Mouse (Mus musculus) gastrocnemius, postnatal 25 days (tissue): ENCODE results near the gene Gucy2e. TPM values are rescaled to one million over a fixed set of nuclear protein-coding genes. Genes with fewer than 3 reads are reported as not detected.

Experiments
- DNase-seq: peaks from one replicate; pipeline ENCODE4 v3.0.0; 2022
- total RNA-seq, 2 experiments: library from RNA; stranded (reverse); gene quantifications; 1 replicate in 1 of 2; 2 replicates in 1 of 2; pipeline ENCODE4 v1.2.3; 2021

Gene Gucy2e
- total RNA-seq, 2 experiments from 2014 or later, result not detected

DNA sequence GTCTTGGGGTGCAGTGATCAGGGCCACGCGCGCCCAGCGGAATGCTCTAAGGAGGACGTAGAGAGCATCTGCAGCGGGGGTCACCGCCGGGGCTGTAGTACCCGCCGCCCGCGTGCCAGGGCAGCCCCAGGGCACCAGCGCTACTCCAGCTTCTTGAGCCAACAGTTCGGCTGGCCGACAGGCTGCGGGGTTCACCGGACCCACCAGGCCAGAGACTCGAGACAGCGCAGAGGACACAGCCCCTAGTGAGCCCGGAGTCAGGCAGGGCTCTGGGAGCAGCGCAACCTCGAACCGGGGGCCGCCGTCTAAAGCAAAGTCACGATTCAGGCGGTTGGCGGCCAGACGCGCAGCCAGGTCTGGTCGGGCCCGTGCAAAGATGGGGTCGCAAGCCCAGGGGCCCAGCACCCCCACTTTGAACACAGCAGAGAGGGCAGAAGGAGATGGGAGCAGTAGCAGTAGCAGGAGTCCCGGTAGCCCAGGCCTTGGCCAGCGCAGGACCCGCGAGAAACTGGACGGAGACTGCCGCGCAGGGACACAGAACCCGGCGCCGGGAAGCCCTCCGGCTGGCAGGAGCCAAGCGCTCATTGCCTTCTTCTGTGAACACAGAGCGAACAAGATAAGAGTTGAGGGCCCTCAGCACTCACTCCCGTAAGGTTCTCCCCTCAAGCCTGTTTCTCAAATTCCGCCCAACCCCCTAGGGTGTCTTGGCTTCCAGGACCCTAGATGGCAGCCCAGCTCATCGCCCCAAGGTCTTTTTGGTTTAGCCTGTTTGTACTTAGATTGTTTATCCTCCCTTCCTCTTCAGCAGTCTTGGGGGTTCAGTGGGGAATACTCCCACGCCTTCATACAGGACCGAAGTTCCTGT lies 543 bp downstream of the Gucy2e start:
- DNase-seq, result no peak

DNA sequence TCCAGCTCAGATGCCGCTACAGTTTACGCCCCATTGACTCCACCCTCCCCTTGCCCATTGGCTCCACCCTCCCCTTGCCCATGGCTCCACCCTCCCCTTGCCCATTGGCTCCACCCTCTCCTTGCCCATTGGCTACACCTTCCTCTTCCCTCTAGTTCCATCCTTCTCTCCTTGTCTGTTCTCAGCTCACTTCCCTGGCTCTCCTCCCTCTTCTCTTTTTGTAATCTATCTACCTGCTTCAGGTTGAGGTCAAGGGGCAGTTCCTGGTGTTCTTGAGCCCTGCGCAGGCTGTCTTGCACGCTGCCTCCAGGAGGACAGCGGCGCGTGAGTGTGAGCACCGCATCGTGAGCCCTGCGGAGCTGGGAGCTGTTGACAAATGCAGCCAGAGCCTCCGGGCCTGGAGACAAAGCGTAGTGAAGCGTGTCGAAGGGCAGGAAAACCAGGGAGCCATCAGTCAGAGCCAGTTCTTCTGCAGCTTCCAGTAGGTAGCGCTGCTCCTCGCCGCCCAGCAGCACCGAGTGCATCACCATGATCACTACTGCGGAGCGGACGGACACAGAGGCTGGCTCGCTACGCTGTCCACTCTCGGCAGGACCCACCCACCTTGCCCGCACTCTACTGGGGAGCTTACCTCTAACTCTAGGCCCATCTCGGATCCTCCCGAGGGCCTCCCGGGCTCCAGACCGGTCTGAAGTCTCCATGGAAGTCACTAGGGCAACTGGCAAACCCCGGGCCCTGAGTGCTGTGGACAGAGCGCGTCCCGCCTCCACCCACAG lies 1.4 kb downstream of the Gucy2e start:
- peak; percentile 67 for DNase-seq

DNA sequence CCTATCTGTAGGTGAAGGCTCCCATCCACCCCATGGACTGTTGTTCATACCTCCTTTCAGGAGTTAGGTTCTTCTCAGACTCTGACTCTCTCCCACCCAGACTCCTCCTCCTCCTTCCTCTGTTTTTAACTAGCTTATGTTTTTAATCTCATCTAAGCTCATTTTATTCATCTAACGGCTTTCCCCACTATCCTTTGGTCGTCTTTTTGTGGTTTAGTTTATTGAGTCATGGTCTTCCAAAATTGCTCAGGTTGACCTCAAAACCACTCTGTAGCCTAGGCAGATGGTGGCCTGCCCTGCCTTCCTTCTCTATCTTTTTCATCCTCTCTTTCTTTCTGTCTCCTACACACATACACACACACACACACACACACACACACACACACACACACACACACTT lies 3.7 kb downstream of the Gucy2e start:
- DNase-seq, result no peak

DNA sequence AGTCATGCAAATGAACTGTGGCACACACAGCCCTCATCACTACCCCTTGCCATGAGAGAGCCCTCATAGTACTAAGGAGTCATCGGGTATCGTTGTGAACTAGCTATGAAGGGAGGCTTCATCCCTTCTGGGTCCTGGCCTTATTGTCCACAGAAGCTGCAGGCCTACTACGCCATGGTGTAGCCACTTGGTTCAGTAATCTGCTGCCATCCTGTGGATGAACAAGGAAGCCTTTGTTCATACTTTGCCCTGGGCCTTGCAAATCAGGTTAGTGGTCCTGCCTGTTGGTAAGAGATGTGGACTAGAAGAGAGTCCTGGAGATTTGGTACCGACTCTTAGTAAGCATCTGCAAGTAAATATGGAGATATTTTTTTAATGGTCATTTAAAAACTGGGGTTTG lies 6.4 kb downstream of the Gucy2e start:
- no peak for DNase-seq

DNA sequence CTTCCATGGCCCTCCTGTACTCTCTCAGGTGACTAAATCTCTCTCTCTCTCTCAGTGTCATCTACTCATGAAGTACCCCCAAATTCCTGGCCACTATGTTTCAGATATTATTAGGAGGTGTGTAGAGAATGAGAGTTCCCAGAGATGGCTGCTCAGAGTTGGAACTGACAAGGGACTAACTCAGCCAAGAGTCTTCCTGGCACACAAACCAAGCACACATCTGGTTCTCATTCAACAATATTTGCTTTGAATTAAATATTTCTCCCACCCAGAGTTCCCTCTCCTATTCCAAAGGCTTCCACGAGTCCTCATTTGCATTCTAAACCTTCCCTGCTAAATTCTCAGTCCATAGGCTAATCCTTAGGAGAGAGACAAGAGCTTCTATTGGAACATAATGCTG lies 11.1 kb downstream of the Gucy2e start:
- no peak for DNase-seq

DNA sequence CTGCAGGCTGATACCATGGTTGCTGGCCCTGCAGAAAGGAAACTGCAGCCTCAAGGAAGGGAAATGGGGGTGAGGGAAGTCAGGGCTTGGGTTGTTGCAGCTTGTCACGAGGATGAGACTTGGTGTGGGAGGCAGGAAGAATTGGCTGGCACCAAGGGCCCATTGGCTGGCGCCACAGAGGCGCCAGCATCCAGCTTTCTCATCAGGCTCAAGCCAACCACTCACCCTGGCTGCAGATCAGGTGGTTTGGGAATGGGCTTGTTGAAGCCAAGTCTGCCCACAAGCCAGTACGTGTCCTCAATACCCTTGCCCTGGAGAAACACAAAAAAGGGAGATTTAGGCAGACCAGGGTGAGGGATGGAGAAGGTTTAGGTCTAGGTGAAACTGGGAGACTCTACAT lies 13.7 kb downstream of the Gucy2e start:
- no peak for DNase-seq

DNA sequence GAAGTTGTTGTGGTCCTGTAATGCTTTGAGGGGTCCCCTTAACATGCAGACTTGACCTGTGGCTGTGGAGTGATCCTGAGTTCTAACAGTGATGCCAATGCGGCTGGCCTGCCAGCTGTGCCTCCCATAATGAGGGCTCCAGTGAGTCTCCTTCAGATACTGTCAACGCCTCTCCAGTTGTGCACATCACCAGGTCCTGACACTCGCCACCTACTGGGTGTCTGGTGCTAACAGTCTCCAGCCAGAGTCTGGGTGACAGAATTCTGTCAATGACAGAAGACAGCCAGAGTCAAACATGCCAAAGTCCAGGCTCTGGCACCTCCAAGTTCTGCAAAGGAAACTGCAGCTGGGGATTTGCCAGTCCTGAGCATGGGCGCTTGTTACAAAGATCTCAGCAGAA lies 15.8 kb downstream of the Gucy2e start:
- DNase-seq, result no peak

DNA sequence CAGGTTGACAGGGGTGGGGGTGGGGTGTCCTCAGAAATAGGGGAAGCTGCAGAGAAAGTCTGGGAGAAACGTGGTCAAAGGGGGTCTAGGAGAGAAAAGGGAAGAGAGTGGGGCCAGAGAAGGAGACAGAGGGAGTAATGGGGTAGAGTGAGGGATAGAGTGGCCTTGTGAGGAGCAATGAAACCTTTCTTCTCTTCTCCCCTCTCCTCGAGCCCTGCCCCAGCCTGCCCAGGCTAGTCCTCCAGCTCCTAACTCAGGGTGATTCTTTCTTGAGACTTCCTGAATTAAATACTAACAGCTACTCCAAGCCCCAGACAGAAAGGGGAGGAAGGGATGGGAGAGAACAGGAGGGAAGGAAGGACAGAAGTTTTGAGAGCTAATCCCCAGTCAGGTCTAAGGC lies 18.2 kb downstream of the Gucy2e start:
- DNase-seq, result no peak

DNA sequence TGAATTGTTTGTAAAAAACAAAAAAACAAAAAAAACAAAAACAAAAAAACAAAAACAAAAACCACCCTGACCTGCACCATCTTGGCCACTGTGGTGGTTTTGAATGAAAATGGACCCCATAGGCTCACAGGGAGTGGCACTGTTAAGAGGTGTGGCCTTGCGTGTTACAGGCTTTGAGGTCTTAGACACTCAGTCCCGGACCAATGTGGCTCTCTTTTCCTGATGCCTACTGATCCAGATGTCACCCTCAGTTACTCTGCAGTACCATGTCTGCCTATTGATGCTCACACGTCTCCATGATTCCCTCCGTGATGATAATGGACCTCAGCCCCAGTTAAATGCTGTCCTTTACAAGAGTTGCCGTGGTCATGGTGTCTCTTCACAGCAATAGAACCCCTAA lies 19.4 kb downstream of the Gucy2e start:
- DNase-seq, result no peak

DNA sequence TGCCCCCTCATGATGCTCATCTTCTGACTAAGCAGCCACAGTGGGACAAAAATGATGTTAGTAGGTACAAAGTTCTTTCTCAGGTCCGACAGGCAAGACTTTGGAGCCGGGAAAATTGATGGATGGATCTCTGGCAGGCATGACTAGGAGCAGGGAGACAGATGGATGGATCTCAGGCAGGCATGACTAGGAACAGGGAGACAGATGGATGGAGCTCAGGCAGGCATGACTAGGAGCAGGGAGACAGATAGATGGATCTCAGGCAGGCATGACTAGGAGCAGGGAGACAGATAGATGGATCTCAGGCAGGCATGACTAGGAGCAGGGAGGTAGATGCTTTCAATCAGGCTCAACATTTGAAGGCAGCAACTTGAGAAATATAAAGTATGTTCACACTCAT lies 25.4 kb downstream of the Gucy2e start:
- DNase-seq, result no peak

DNA sequence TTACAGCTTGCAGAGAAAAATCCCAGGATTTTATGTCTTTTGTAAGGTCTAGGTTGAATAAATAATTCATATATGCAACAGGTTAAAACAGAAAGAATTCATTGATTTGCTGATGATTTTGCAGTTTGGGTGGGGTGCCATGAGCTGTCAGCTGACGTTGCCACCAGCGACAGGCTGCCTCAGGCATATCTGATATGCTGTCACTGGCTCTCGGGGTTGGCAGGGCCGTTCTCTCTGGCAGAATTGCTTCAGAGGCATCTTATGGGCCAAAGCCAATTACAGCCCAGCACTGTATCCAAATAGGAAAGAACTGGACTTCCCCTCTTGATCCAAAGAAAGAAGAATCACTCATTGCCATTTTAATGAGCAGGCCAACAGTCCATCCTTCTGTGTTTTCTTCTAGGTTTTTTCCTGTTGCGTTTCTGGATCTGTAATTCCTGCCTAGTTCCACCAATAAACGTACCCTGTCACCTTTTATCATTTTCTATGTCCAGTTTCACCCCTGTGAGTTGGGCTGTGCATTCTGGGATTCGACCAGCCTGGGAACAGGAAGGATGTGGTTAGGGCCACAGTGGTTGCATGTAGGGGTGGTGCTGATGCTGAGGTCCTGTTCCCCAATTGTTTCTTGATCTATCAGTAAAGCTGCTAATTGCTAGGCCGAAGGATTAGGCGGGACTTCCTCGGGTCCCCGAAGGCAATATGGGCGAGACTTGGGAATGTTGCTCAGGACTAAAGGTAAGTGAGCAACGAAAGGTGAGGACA lies 34.2 kb downstream of the Gucy2e start:
- no peak for DNase-seq

DNA sequence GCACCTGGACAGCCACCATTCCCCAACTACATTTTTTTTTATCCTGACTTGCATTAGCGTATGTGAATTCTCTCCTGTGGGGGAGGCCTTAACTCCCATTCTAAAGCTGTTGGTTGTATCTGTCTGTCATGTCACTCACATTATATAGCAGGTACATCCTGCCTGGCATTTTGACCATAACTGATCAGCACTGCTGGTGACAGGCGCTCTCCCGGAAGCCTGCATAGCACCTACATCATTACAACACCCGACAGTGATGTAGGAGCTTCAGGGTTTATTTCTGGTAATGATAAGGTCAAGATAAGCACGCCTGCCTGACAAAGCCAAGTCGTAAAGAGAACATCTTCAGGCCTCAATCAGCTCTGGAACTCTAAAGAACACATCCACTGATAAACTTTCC lies 36.6 kb downstream of the Gucy2e start:
- DNase-seq, result no peak

DNA sequence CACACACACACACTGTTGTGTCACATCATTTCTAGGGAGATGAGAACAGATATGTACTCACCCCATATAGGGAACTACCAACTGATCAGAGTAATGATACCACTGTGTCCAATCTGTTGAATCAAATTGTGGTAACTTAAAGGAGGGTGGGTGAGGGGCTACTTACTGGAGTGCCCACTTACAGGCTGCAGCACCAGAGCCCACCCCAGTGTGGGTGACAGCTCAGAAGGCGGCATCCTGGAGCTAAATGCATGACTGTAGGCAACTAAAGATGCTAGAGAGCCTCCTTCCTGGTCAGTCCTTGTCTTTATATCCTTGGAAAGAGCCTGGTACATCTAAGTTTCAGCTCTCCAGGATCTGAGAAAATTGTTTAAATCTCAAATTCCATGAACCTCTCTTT lies 37.6 kb downstream of the Gucy2e start:
- DNase-seq, result no peak

DNA sequence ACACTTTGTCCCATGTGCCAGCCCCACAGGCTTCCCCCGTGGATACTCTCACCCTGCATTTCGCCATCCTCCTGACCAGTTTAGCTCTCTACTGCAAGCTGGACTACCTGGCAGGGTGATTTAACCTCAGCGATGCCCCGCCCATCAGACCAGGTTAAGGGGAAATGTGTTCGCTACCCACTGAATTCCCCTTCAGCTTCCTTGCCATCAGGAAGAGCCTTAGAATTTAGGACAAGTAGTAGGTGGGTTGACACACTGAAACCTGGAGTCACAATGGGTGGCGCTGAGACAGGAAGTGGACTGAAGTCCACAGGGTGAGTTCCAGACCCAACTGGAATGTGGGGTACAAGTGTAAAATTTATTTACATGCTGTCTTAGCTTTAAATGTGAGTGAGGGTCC lies 39.1 kb downstream of the Gucy2e start, which contains the start of gene Alox8:
Gene Alox8, minus strand, starts transcription at position 101 of the 400 bp plus-strand sequence.
- no peak for DNase-seq

DNA sequence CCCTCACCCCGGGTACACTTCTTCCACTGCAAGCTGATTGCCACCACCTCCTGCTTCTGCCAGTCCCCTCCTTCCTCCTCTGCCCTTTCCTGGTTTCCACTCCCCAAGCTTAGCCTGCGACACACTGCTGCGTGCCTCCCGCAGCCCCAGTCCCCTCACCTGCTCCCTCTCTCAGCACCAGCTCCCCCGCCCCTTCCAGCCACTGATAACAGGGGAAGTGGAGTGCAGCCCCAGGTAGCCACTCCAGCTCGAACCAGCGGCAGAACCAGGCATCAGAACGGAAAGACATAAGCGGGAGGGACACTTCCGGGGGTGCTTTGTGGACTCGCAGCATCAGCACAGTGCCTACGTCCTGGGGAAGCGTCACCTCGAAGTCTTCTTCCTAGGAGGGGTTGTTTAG lies 39.6 kb downstream of the Gucy2e start:
- no peak for DNase-seq

DNA sequence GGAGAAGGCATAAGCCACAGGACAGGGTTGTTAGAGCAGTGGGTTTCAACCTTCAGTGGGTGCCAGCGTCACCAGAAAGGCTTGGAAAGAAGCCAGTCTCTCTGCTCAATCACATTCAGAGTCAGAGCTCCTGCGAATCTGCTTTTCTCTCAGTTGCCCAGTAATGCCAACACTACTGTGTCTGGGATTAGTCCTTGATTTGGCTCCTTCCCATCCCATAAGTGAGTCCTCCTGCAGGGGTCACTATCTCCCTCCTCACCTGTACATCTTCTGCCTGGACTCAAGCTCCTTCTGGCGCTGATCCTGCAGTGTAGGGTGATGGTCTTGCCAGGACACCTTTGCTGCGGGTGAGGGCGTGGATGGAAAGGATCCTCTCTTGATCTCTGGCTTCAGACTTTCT lies 40.1 kb downstream of the Gucy2e start:
- no peak for DNase-seq

DNA sequence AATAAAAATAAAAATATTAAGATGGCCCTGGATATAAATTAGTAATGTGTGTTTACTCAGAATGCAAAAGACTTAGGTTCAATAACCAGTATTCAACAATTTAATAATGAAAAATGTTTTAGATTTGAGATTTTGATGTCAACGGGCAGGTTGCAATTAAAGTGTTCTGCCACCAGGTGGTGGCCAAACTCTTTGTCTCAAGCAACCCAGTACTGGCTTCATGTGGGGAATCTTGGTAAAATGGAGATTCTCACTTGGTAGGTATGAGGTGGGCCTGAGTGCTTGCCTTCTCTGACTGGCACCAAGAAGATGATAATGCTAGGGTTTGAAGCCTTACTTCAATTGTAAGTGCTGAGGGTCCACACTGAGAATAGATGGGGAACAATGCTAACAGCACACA lies 44.0 kb downstream of the Gucy2e start:
- no peak for DNase-seq

DNA sequence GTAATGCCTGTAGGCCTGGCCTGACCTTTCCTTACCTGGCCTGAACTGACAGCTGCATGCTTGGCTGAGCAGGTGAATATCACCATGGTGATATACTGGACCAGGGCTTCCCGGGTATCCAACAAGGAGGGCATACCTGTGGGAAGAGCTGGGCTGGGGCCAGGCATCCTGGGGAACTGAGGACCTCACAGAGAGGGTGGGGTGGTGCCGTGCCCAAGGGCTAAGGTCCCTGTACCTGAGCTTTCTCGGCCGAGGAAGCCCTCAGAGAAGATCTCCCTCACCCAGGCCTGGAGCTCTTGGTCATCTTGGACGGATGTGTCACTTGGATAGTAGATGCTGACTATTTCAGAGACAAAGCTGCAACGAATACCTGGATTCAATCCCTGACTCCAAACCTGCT lies 50.9 kb downstream of the Gucy2e start:
- no peak for DNase-seq

DNA sequence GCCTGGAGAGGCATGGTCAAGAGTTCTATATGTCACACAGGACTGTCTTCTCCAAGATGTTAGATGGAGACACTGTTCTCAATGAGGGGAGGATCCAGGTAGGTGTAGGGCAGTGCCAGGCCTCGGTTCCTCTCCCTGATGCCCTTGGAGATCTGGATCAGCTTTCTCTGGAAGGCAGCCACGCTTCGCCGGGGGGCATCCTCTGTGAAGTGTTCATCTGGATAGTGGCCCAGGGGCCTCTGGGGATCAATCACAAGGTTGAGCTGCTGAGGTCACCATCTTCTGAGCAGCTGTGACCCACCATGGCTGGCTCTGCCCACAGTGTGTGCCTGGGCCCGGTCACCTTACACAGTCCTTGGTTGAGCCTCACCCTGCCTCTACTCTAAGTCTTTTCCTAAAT lies 51.8 kb downstream of the Gucy2e start:
- DNase-seq, result no peak

DNA sequence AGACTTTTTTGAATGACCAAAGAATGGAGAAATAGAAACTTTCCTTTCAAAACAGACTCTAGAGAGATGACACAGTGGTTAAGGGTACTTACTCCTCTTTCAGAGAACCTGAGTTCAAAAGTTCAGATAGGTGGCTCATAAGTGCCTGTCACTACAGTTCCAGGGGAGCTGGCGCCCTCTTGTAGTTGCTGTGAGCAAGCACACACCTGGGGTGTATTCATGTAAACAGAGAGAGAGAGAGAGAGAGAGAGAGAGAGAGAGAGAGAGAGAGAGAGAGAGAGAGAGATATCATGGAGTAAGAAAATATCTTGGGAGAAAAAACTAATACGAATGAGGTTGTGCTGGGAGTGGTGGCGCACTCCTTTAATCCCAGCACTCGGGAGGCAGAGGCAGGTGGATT lies 56.7 kb downstream of the Gucy2e start:
- no peak for DNase-seq

DNA sequence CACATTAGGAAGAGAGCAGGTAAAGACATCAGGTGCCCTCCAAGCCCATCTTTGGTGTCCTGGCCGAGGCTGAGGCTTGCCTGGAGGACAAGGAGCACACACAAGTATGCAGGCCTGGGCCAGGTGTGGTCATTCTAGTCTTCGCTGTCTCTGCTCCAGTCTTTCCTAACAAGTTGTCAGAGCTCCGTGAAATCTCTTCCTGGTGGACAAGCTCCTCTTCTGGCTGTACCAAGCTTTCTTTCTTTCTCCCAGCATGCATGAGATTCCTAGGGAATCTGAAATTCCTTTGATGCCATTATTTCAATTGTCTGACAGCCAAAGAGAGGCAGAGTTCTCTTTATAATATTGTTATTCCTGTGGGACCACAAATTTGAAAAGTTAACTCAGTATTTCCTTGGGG lies 57.3 kb downstream of the Gucy2e start:
- no peak for DNase-seq

DNA sequence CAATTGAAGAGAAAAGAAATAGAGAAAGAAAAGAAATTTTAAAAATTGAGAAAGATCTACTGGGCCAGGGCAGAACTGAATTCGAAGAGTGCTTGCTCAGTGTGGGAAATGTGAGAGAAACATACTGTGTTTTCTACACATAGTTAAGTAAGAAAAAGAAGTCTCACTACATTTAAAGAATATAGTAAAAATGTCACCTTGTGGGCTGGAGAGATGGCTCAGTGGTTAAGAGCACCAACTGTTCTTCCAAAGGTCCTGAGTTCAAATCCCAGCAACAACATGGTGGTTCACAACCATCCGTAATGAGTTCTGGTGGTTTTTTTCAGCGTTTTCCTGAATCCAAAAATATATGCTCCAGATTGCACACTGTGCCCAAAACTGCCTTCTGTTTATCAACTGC lies 58.3 kb downstream of the Gucy2e start:
- DNase-seq, result no peak

DNA sequence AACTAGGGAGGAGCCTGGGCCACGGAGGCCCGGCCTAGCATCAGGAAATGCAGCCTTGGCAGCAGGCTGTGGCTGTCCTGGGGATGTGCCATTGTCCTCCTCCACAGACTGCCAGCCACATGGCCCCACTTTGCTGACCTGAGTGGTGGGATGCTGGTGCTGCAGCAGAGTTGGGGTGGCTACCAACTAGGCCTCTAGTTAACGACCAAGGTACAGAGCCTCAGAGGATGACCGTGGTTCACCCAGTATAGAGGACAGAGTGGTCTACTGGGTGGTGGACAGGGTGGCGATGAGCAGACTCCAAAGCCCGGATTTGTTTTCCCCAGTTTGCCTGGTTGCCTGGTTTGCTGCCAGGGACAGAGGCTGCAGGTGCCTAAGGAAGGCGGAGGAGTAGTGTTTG lies 62.1 kb downstream of the Gucy2e start:
- no peak for DNase-seq
